Mouse (Mus musculus): ENCODE results near the gene Crybb2. TPM values are rescaled to one million over a fixed set of nuclear protein-coding genes. Genes with fewer than 3 reads are reported as not detected.

Crybb2 gene
- polyA plus RNA-seq, 1 experiment from 2014 or later = not detected

- peak overlapping the region; percentile 52 for H3K4me3 ChIP-seq (ENCODE audit: low read depth, low read length)
- DNase-seq (ENCODE audit: low spot score) (peak; percentile 57), ATAC-seq (ENCODE audit: low FRiP score) (peak; percentile 76)
- peaks cover 5% of the 10 kb centered on the region for H3K27me3 ChIP-seq (ENCODE audit: control insufficient read depth, insufficient read depth, low read length)
- H3K9ac ChIP-seq (ENCODE audit: low read depth, low read length) = peak overlapping the region; percentile 64
- H3K9me3 ChIP-seq (ENCODE audit: control insufficient read depth, low read length) = no peaks in the 10 kb centered on the region
- H3K4me2 ChIP-seq (replicated peaks; ENCODE audit: low read depth, low read length) = peak overlapping the region; percentile 70
- no peaks in the 10 kb centered on the region for H3K4me1 ChIP-seq (replicated peaks; ENCODE audit: control insufficient read depth, insufficient read depth, low read length)
- 6% methylated on average over 14 of the region's 14 CpGs for WGBS
- no peak overlapping the region for H3K27ac ChIP-seq (ENCODE audit: low read depth, low read length)
- no peaks in the 10 kb centered on the region for H3K36me3 ChIP-seq (ENCODE audit: control insufficient read depth, insufficient read depth, low read length)
Observed at GRCm38 (mm10) chr5:113014808-113015235, 55.1 kb downstream of the Crybb2 start.

DNA sequence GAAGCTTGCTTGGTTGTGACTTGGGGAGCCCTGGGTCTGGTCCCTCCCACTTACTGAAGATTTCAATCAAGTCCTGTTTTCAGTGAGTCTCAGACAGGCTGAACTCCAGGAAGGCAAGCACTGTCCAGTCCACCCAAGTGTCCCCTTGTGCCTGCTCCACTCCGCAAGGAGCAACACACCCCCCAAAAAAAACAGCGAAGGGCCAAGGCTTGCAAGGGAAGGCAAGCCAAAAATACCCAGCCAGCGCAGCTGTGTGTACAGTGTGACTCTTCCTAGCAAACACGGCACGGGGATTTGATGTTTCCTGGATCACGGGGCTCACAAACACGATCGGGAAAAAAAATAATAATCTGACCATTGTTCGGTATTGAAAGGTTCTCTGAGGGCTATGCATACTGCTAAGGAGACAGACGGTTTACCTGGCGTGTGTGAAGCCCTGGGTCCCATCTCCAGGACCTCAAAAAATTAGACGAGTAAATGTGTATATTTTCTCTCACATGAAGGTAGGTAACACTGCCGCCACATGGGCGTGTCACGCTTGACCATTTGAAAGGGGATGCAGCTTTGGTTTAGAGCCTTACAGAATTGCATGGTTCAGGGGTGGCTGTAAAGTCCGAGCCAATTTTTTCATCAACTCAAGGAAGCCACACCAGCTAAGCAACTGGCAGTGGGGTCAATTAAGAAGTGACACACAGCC, 55.7 kb downstream of the Crybb2 start:
- Histone ChIP-seq H3K27me3 (ENCODE audit: control insufficient read depth, insufficient read depth, low read length) (peaks cover 5% of the 10 kb centered on the region), H3K9me3 (ENCODE audit: control insufficient read depth, low read length) (no peaks in the 10 kb centered on the region), H3K4me2 (replicated peaks; ENCODE audit: low read depth, low read length) (peak overlapping the region; percentile 70), H3K27ac (ENCODE audit: low read depth, low read length) (no peak overlapping the region), H3K4me3 (ENCODE audit: low read depth, low read length) (peak overlapping the region; percentile 52), H3K4me1 (replicated peaks; ENCODE audit: control insufficient read depth, insufficient read depth, low read length) (no peaks in the 10 kb centered on the region), H3K9ac (ENCODE audit: low read depth, low read length) (no peak overlapping the region), H3K36me3 (ENCODE audit: control insufficient read depth, insufficient read depth, low read length) (no peaks in the 10 kb centered on the region)
- ATAC-seq (ENCODE audit: low FRiP score) (no peak), DNase-seq (ENCODE audit: low spot score) (no peak)
- WGBS = 69% methylated on average over 16 of the region's 16 CpGs

DNA sequence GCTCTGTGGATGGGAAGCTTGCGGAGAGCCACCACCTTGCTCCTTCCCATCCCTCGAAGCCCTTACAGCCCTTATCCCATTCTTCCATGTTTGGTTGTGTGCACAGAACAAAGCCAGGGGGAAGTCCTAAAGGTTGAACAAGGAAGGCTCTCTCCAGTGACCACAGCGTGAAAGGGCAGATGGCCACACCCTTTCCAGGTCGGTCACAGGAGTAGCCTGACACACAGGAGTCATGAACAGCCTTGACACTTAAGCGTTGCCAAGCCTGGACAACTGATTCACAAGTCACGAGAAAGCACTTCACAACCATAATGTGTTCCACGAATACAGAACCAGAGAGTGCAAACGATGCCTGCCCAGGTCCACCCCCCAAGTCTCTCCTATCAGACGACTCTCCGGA, 58.0 kb downstream of the Crybb2 start:
- ATAC-seq (ENCODE audit: low FRiP score) = no peak

DNA sequence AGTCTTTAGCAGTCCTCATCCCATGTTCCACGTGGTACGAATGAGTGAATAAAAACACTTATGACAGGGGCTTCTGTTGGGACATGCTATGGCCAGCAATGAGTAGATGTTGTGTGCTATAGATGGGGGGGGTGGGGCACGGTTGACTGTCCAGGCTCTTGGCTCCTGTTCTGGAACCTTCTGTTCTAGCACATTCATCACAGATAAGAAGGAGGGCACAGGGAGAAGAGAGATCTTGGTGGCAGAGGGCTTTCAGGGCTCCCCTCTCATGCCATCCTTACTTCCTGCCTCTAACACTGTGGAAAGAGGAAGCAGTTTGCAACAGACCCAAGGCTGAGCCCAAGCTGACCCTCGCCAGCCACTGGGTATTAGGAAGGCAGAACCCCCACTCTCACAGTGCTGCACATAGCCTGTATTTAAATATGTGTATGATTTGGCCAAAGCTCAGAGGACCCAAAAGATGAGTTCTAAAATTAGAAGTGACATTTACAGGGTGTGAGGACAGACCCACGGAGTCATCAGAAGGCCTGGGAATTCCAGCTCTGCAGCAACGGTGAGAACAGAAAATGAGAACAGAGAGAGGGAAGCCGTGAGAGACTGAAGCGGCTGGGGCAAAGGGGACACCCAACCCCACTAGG, 60.6 kb downstream of the Crybb2 start:
- H3K4me2 ChIP-seq (replicated peaks; ENCODE audit: low read depth, low read length) = no peak overlapping the region
- no peaks in the 10 kb centered on the region for H3K9me3 ChIP-seq (ENCODE audit: control insufficient read depth, low read length)
- no peak overlapping the region for H3K27ac ChIP-seq (ENCODE audit: low read depth, low read length)
- DNase-seq (ENCODE audit: low spot score) (no peak), ATAC-seq (ENCODE audit: low FRiP score) (no peak)
- no peaks in the 10 kb centered on the region for H3K4me1 ChIP-seq (replicated peaks; ENCODE audit: control insufficient read depth, insufficient read depth, low read length)
- no peak overlapping the region for H3K4me3 ChIP-seq (ENCODE audit: low read depth, low read length)
- H3K9ac ChIP-seq (ENCODE audit: low read depth, low read length) = no peak overlapping the region
- 94% methylated on average over 8 of the region's 8 CpGs for WGBS
- H3K36me3 ChIP-seq (ENCODE audit: control insufficient read depth, insufficient read depth, low read length) = no peaks in the 10 kb centered on the region
- H3K27me3 ChIP-seq (ENCODE audit: control insufficient read depth, insufficient read depth, low read length) = peaks cover 3% of the 10 kb centered on the region

More for the DNA sequence above, 58.0 kb downstream of the Crybb2 start:
- H3K36me3 ChIP-seq (ENCODE audit: control insufficient read depth, insufficient read depth, low read length) = no peaks in the 10 kb centered on the region
- WGBS = 91% methylated on average over 10 of the region's 10 CpGs
- H3K4me3 ChIP-seq (ENCODE audit: low read depth, low read length) = no peak overlapping the region
- H3K9ac ChIP-seq (ENCODE audit: low read depth, low read length) = no peak overlapping the region
- DNase-seq (ENCODE audit: low spot score) = no peak
- no peaks in the 10 kb centered on the region for H3K4me1 ChIP-seq (replicated peaks; ENCODE audit: control insufficient read depth, insufficient read depth, low read length)
- no peaks in the 10 kb centered on the region for H3K9me3 ChIP-seq (ENCODE audit: control insufficient read depth, low read length)
- H3K4me2 ChIP-seq (replicated peaks; ENCODE audit: low read depth, low read length) = no peak overlapping the region
- peaks cover 5% of the 10 kb centered on the region for H3K27me3 ChIP-seq (ENCODE audit: control insufficient read depth, insufficient read depth, low read length)
- H3K27ac ChIP-seq (ENCODE audit: low read depth, low read length) = no peak overlapping the region

GRCm38 (mm10) chr5:113008496-113008895, 61.4 kb downstream of the Crybb2 start:
- no peak for DNase-seq (ENCODE audit: low spot score)
- Histone ChIP-seq H3K4me2 (replicated peaks; ENCODE audit: low read depth, low read length) (no peak overlapping the region), H3K27me3 (ENCODE audit: control insufficient read depth, insufficient read depth, low read length) (no peaks in the 10 kb centered on the region), H3K9me3 (ENCODE audit: control insufficient read depth, low read length) (no peaks in the 10 kb centered on the region), H3K4me1 (replicated peaks; ENCODE audit: control insufficient read depth, insufficient read depth, low read length) (no peaks in the 10 kb centered on the region), H3K9ac (ENCODE audit: low read depth, low read length) (no peak overlapping the region), H3K4me3 (ENCODE audit: low read depth, low read length) (no peak overlapping the region), H3K36me3 (ENCODE audit: control insufficient read depth, insufficient read depth, low read length) (no peaks in the 10 kb centered on the region), H3K27ac (ENCODE audit: low read depth, low read length) (no peak overlapping the region)
- ATAC-seq (ENCODE audit: low FRiP score) = no peak
- WGBS = 95% methylated on average over 2 of the region's 2 CpGs

Other genes starting within 250 kb of the Crybb2 start
- 0.60 and 0.68 TPM in 2 replicates for gene Myo18b, start 173.8 kb downstream of the Crybb2 start, polyA plus RNA-seq (2014; fragmentation: Nextera tagmentation; extraction: Ambion mirVana)
- gene Grk3, start 54.3 kb downstream of the Crybb2 start, polyA plus RNA-seq (2014; fragmentation: Nextera tagmentation; extraction: Ambion mirVana) = 4.4 and 5.6 TPM in 2 replicates
- gene Crybb3, start 11.5 kb upstream of the Crybb2 start, polyA plus RNA-seq (2014; fragmentation: Nextera tagmentation; extraction: Ambion mirVana) = 0.31 and 0.85 TPM in 2 replicates
- gene 2900026A02Rik, start 151.1 kb upstream of the Crybb2 start, polyA plus RNA-seq (2014; fragmentation: Nextera tagmentation; extraction: Ambion mirVana) = 1.2 and 1.5 TPM in 2 replicates
- gene Tmem211, start 156.8 kb upstream of the Crybb2 start, polyA plus RNA-seq (2014; fragmentation: Nextera tagmentation; extraction: Ambion mirVana) = 0.08 TPM in 1 of 2 replicates, not detected in the other
- 8.5 and 10.5 TPM in 2 replicates for gene Sgsm1, start 240.7 kb upstream of the Crybb2 start, polyA plus RNA-seq (2014; fragmentation: Nextera tagmentation; extraction: Ambion mirVana)